Mouse (Mus musculus): ENCODE measurements around the gene Abhd16a. TPM values are rescaled to one million over a fixed set of nuclear protein-coding genes. Genes with fewer than 3 reads are reported as not detected.

Abhd16a gene
- total and polyA plus RNA-seq, 3 experiments: 53.2 to 98.2 (median 62.5) TPM

DNA sequence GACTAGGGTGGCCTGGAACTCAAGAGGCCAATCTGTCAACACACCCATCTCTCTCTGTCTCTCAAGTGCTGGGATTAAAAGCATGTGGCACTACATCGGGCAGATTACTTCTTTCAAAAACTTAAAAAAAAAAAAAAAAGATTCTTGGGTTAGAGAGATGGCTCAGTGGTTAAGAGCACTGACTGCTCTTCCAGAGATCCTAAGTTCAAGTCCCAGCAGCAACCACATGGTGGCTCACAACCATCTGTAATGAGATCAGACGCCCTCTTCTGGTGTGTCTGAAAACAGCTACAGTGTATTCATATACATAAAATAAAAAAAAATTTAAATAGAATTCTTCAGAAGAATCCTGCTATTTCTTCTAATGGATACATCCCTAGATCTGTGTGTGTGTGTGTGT, 912 bp upstream of the Abhd16a start:
- TF ChIP-seq POLR2A (IDR thresholded peaks at IDR 0.05; ENCODE audit: insufficient read depth, low read depth, low read length): no peak
- peak; percentile 50 for TF ChIP-seq CTCF (IDR thresholded peaks at IDR 0.05)
- TF ChIP-seq EP300 (IDR thresholded peaks at IDR 0.05; ENCODE audit: insufficient read depth, low read depth, low read length): no peak
- 34% methylated on average over 2 of the region's 2 CpGs for WGBS
- no peak for DNase-seq
- no peaks in the 10 kb centered on the region for H3K79me2 ChIP-seq (replicated peaks; ENCODE audit: control insufficient read depth, insufficient read depth, low read length)
- intact Hi-C loops (cut with DNase I): loop anchor here (2.0 kb wide), 2 partner anchors 29 to 67 kb away; partner anchors contain the start of gene Ddah2
- H3K9ac ChIP-seq (ENCODE audit: low read depth, low read length): no peak overlapping the region
- H3K4me3 ChIP-seq: no peak overlapping the region
- H3K4me1 ChIP-seq (ENCODE audit: control insufficient read depth, insufficient read depth, low read length): peaks cover 1% of the 10 kb centered on the region; the same call in 1 of the 2 replicates
- H3K27ac ChIP-seq: no peak overlapping the region
- no peaks in the 10 kb centered on the region for H3K36me3 ChIP-seq (ENCODE audit: control insufficient read depth, insufficient read depth, low read length)
- no peaks in the 10 kb centered on the region for H3K27me3 ChIP-seq (ENCODE audit: control insufficient read depth, insufficient read depth, low read length)

DNA sequence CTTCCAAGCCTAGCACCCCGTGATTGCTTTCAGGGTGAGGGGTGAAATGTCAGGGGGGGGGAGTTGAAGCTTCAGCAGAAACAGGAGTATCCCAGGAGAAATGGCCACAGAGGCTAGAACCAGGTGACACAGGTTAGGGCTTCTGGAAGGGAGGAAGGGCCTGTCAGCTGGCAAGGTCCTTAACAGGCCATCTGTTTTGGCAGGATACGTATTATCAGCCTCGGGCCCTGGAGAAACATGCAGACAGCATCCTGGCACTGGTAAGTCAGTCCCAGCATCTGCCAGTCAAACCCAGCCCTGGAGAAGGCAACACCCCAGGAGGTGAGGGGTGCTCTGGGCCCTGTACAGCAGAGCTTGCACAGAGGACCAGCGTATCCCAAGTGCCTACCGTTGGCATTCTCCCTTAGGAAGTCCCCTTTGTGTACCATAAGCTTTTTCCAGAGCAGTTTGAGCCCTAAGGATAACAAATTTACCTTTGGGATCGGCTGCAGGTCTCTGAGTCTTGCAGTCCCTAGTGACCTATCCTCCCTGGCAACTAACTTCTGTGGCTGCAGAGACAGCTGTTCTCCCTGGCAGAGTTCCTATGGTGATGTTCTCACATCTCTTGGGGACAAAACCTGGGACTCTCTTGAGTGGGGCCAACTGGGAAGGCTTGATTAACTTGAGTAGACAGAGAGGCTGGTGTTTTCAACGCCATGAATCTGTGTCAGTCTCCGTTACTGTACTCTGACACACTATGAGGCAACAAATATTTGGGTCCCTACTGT, 1.3 kb downstream of the Abhd16a start:
- intact Hi-C loops (cut with DNase I): loop anchor here (2.0 kb wide), 1 partner anchor 30 kb away; the partner anchor contains the start of gene Gpank1
- 32% methylated on average over 8 of the region's 8 CpGs for WGBS
- DNase-seq: peak; percentile 42 to 43

DNA sequence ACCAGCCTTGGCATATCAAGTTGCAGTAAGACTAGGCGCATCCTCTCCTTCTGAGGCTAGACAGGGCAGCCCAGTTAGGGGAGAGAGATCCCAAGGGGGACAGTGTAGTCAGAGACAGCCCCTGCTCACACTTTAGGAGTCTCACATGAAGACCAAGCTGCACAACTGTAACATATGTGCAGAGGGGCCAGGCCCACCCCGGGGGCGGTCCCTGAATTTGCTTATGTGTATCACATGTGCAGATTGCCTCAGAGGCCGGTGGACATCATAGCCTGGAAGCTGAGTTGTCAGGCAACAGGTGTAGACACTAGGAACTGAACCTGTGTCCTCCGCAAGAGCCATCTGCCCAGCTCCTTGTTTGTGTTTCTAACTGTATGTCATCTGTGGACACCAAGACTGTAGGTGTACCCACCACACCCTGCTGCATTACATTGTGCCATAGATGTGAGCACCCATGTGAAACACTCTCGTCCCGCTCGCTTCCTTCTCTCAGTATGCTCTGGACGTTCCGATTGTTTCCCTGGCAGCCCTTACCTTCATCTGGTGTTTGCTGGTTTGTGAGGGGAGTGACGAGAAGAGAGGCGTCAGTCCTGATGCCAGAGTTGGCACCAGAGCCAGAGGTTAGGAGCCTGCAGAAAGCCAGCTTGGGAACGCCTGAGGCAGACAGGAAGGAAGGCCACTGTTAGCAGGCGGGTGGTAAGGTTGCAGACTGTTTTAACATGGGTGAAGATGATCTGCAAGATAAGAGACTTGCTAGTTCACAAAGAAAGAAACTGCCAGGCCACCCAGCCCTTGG, 3.5 kb downstream of the Abhd16a start:
- Histone ChIP-seq H3K4me3 (no peak overlapping the region), H3K36me3 (ENCODE audit: control insufficient read depth, insufficient read depth, low read length) (no peaks in the 10 kb centered on the region), H3K79me2 (replicated peaks; ENCODE audit: control insufficient read depth, insufficient read depth, low read length) (no peaks in the 10 kb centered on the region), H3K27me3 (ENCODE audit: control insufficient read depth, insufficient read depth, low read length) (no peaks in the 10 kb centered on the region), H3K27ac (no peak overlapping the region), H3K9ac (ENCODE audit: low read depth, low read length) (no peak overlapping the region), H3K4me1 (ENCODE audit: control insufficient read depth, insufficient read depth, low read length) (peaks cover 1% of the 10 kb centered on the region; the same call in 1 of the 2 replicates)
- DNase-seq: no peak
- WGBS: 82% methylated on average over 14 of the region's 14 CpGs
- TF ChIP-seq CTCF (IDR thresholded peaks at IDR 0.05) (no peak), POLR2A (IDR thresholded peaks at IDR 0.05; ENCODE audit: insufficient read depth, low read depth, low read length) (no peak), EP300 (IDR thresholded peaks at IDR 0.05; ENCODE audit: insufficient read depth, low read depth, low read length) (no peak)
- intact Hi-C loops (cut with DNase I): no loop called here

More for the DNA sequence above, 1.3 kb downstream of the Abhd16a start:
- Histone ChIP-seq H3K79me2 (replicated peaks; ENCODE audit: control insufficient read depth, insufficient read depth, low read length) (no peaks in the 10 kb centered on the region), H3K4me1 (ENCODE audit: control insufficient read depth, insufficient read depth, low read length) (peaks cover 1% of the 10 kb centered on the region; the same call in 1 of the 2 replicates), H3K27me3 (ENCODE audit: control insufficient read depth, insufficient read depth, low read length) (no peaks in the 10 kb centered on the region), H3K27ac (peak overlapping the region; percentile 99), H3K4me3 (peak overlapping the region; percentile 95), H3K36me3 (ENCODE audit: control insufficient read depth, insufficient read depth, low read length) (no peaks in the 10 kb centered on the region), H3K9ac (ENCODE audit: low read depth, low read length) (peak overlapping the region; percentile 11)
- no peak for TF ChIP-seq POLR2A (IDR thresholded peaks at IDR 0.05; ENCODE audit: insufficient read depth, low read depth, low read length)
- TF ChIP-seq CTCF (IDR thresholded peaks at IDR 0.05): no peak
- no peak for TF ChIP-seq EP300 (IDR thresholded peaks at IDR 0.05; ENCODE audit: insufficient read depth, low read depth, low read length)

DNA sequence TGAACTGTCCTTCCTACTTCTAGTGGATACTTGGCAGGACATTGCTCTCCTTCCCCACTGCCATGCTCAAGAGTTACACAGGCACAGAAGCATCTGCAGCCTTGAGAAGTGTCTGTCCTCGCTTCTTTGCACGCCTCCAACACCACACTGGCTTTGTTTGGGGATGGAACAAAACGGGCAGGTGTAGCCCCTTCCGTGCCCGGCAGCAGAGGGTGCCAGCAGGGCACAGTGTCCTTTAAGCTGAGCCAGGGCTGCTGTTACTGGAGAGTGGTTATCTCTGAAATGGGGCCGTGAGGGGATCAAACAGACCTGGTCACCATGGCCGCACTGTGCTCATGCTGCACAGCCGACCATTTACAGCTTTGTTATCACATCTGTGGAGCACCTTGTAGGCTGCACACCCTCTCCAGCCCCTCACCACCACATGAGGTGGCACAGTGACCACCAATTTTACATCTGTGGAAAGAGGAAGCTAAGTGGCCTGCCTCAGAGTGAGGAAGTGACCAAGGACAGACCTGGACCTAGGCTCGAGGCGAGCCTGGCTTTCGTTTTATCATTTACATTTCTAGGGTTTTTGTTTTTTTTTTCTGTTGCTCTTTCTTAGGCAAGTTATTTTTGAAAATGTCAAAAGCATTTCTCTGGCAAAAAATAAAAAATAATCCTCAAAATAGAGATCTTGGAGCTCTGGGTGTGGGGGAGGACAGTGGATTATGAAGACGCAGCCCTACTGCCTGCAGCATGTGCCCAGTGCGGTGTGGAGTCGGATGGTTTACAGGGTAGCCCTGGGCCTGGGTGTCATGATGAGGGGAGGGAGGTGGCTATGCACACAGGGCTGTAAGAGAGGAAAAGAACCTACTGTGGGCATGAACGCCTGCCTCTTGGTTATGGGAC, 5.7 kb downstream of the Abhd16a start:
- 73% methylated on average over 15 of the region's 15 CpGs for WGBS
- intact Hi-C loops (cut with DNase I): no loop called here
- no peak overlapping the region for H3K9ac ChIP-seq (ENCODE audit: low read depth, low read length)
- TF ChIP-seq POLR2A (IDR thresholded peaks at IDR 0.05; ENCODE audit: insufficient read depth, low read depth, low read length) (no peak), CTCF (IDR thresholded peaks at IDR 0.05) (no peak)
- peaks cover 1% of the 10 kb centered on the region; the same call in 1 of the 2 replicates for H3K4me1 ChIP-seq (ENCODE audit: control insufficient read depth, insufficient read depth, low read length)
- H3K27me3 ChIP-seq (ENCODE audit: control insufficient read depth, insufficient read depth, low read length): no peaks in the 10 kb centered on the region
- no peak overlapping the region for H3K27ac ChIP-seq
- H3K79me2 ChIP-seq (replicated peaks; ENCODE audit: control insufficient read depth, insufficient read depth, low read length): no peaks in the 10 kb centered on the region
- no peak overlapping the region for H3K4me3 ChIP-seq
- DNase-seq: no peak
- no peaks in the 10 kb centered on the region for H3K36me3 ChIP-seq (ENCODE audit: control insufficient read depth, insufficient read depth, low read length)

DNA sequence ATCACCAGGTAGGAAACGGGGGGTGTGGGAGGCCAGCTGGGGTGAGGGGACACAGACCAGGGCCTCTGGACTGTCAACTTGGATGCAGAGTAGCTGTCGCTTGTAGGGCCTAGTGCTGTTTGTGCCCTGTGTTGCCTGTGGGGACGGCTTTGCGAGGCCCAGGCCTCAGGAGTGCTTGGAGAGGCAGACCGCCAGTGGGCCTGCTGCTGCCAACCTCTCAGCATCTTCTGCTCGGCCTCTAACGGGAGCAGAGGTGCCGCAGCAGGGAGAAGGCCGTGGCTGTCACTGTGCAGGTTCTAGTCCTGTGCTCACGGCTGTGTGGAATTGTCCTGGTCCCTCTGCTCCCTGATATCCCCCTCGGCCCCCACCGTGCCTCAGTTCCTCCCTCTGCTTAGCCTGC, 7.5 kb downstream of the Abhd16a start:
- Histone ChIP-seq H3K4me1 (ENCODE audit: control insufficient read depth, insufficient read depth, low read length) (no peaks in the 10 kb centered on the region), H3K36me3 (ENCODE audit: control insufficient read depth, insufficient read depth, low read length) (no peaks in the 10 kb centered on the region), H3K27ac (no peak overlapping the region), H3K9ac (ENCODE audit: low read depth, low read length) (no peak overlapping the region), H3K4me3 (no peak overlapping the region), H3K27me3 (ENCODE audit: control insufficient read depth, insufficient read depth, low read length) (no peaks in the 10 kb centered on the region), H3K79me2 (replicated peaks; ENCODE audit: control insufficient read depth, insufficient read depth, low read length) (no peaks in the 10 kb centered on the region)
- intact Hi-C loops (cut with DNase I): no loop called here
- WGBS: 85% methylated on average over 12 of the region's 12 CpGs
- no peak for DNase-seq
- TF ChIP-seq EP300 (IDR thresholded peaks at IDR 0.05; ENCODE audit: insufficient read depth, low read depth, low read length): no peak
- TF ChIP-seq POLR2A (IDR thresholded peaks at IDR 0.05; ENCODE audit: insufficient read depth, low read depth, low read length): no peak
- no peak for TF ChIP-seq CTCF (IDR thresholded peaks at IDR 0.05)
